Mouse (Mus musculus): ENCODE measurements around the gene Lamb2. TPM values are rescaled to one million over a fixed set of nuclear protein-coding genes. Genes with fewer than 3 reads are reported as not detected.
A peak's percentile ranks its signal among the peaks of the same experiment; 100 is the strongest.

Lamb2 gene
- polyA plus RNA-seq, 2 experiments, result 4.3 to 8.3 TPM

GRCm38 (mm10) chr9:108490559-108491285 lies 11.2 kb downstream of the Lamb2 start, which contains the start of gene Usp19:
Gene Usp19, plus strand, starts transcription at chr9:108490602.
- peak; percentile 91 for ATAC-seq (ENCODE audit: insufficient read depth)
- Histone ChIP-seq H3K4me2 (ENCODE audit: low read depth) (peak within 1 kb of the TSS; percentile 90), H3K9ac (replicated peaks) (peak within 1 kb of the TSS; percentile 86), H3K4me3 (ENCODE audit: insufficient read depth in 1 of 2, low read depth in 2 of 2, low read length in 2 of 2) (peak within 1 kb of the TSS; percentile 77 to 82), H3K4me1 (replicated peaks; ENCODE audit: control insufficient read depth in 2 of 2, insufficient read depth in 2 of 2, low read length in 1 of 2) (peaks cover 7 to 8% of the 10 kb centered on the region in 2 experiments), H3K27me3 (ENCODE audit: control insufficient read depth, insufficient read depth, low read length) (no peaks in the 10 kb centered on the region), H3K9me3 (ENCODE audit: control insufficient read depth, low read length) (no peaks in the 10 kb centered on the region), H3K36me3 (replicated peaks; ENCODE audit: control insufficient read depth, insufficient read depth, low read depth) (peaks cover 34% of the 10 kb centered on the region), H3K27ac (peak within 1 kb of the TSS; percentile 82)
- TF ChIP-seq EP300 (IDR thresholded peaks at IDR 0.05; ENCODE audit: low read depth) (no peak), CTCF (IDR thresholded peaks at IDR 0.05; ENCODE audit: low read depth) (0 out of 2 replicates have a peak, but pooled peaks have one; percentile 3)
- WGBS (ENCODE audit: insufficient replicate concordance), result 1% methylated on average over 69 of the region's 69 CpGs
- peak; percentile 90 to 91 (median 91) for DNase-seq (ENCODE audit: low read depth in 3 of 3, low spot score in 3 of 3)

GRCm38 (mm10) chr9:108491286-108491580 lies 11.7 kb downstream of the Lamb2 start:
- no peak for ATAC-seq (ENCODE audit: insufficient read depth)
- Histone ChIP-seq H3K27me3 (ENCODE audit: control insufficient read depth, insufficient read depth, low read length) (no peaks in the 10 kb centered on the region), H3K27ac (peak overlapping the region; percentile 82), H3K4me2 (ENCODE audit: low read depth) (peak overlapping the region; percentile 90), H3K36me3 (replicated peaks; ENCODE audit: control insufficient read depth, insufficient read depth, low read depth) (peaks cover 39% of the 10 kb centered on the region), H3K4me1 (replicated peaks; ENCODE audit: control insufficient read depth in 2 of 2, insufficient read depth in 2 of 2, low read length in 1 of 2) (peaks cover 7 to 8% of the 10 kb centered on the region in 2 experiments), H3K9me3 (ENCODE audit: control insufficient read depth, low read length) (no peaks in the 10 kb centered on the region), H3K9ac (replicated peaks) (peak overlapping the region; percentile 86), H3K4me3 (ENCODE audit: insufficient read depth in 1 of 2, low read depth in 2 of 2, low read length in 2 of 2) (peak overlapping the region; percentile 77 to 82)
- 3% methylated on average over 12 of the region's 12 CpGs for WGBS (ENCODE audit: insufficient replicate concordance)
- no peak for DNase-seq (ENCODE audit: low read depth in 3 of 3, low spot score in 3 of 3)
- TF ChIP-seq EP300 (IDR thresholded peaks at IDR 0.05; ENCODE audit: low read depth), result no peak
- TF ChIP-seq CTCF (IDR thresholded peaks at IDR 0.05; ENCODE audit: low read depth), result no peak

GRCm38 (mm10) chr9:108492043-108492750 lies 12.7 kb downstream of the Lamb2 start:
- Histone ChIP-seq H3K27me3 (ENCODE audit: control insufficient read depth, insufficient read depth, low read length) (no peaks in the 10 kb centered on the region), H3K4me2 (ENCODE audit: low read depth) (peak overlapping the region; percentile 90), H3K36me3 (replicated peaks; ENCODE audit: control insufficient read depth, insufficient read depth, low read depth) (peaks cover 48% of the 10 kb centered on the region), H3K27ac (peak overlapping the region; percentile 82), H3K4me3 (ENCODE audit: insufficient read depth in 1 of 2, low read depth in 2 of 2, low read length in 2 of 2) (peak overlapping the region; percentile 77 to 82), H3K9ac (replicated peaks) (peak overlapping the region; percentile 86), H3K9me3 (ENCODE audit: control insufficient read depth, low read length) (no peaks in the 10 kb centered on the region), H3K4me1 (replicated peaks; ENCODE audit: control insufficient read depth in 2 of 2, insufficient read depth in 2 of 2, low read length in 1 of 2) (peaks cover 7 to 8% of the 10 kb centered on the region in 2 experiments)
- 67% methylated on average over 16 of the region's 16 CpGs for WGBS (ENCODE audit: insufficient replicate concordance)
- TF ChIP-seq CTCF (IDR thresholded peaks at IDR 0.05; ENCODE audit: low read depth), result no peak
- no peak for ATAC-seq (ENCODE audit: insufficient read depth)
- DNase-seq (ENCODE audit: low read depth in 3 of 3, low spot score in 3 of 3), result no peak

GRCm38 (mm10) chr9:108493246-108493645 lies 13.7 kb downstream of the Lamb2 start:
- Histone ChIP-seq H3K4me2 (ENCODE audit: low read depth) (no peak overlapping the region), H3K27me3 (ENCODE audit: control insufficient read depth, insufficient read depth, low read length) (no peaks in the 10 kb centered on the region), H3K9me3 (ENCODE audit: control insufficient read depth, low read length) (no peaks in the 10 kb centered on the region), H3K9ac (replicated peaks) (no peak overlapping the region), H3K4me3 (ENCODE audit: insufficient read depth in 1 of 2, low read depth in 2 of 2, low read length in 2 of 2) (no peak overlapping the region), H3K27ac (no peak overlapping the region), H3K4me1 (replicated peaks; ENCODE audit: control insufficient read depth in 2 of 2, insufficient read depth in 2 of 2, low read length in 1 of 2) (peaks cover 7 to 8% of the 10 kb centered on the region in 2 experiments), H3K36me3 (replicated peaks; ENCODE audit: control insufficient read depth, insufficient read depth, low read depth) (peaks cover 57% of the 10 kb centered on the region)
- TF ChIP-seq CTCF (IDR thresholded peaks at IDR 0.05; ENCODE audit: low read depth), result no peak
- no peak for TF ChIP-seq EP300 (IDR thresholded peaks at IDR 0.05; ENCODE audit: low read depth)
- DNase-seq (ENCODE audit: low read depth in 3 of 3, low spot score in 3 of 3) (no peak), ATAC-seq (ENCODE audit: insufficient read depth) (no peak)
- WGBS (ENCODE audit: insufficient replicate concordance), result 90% methylated on average over 8 of the region's 8 CpGs

GRCm38 (mm10) chr9:108494146-108494825 lies 14.8 kb downstream of the Lamb2 start:
- peaks cover 68% of the 10 kb centered on the region for H3K36me3 ChIP-seq (replicated peaks; ENCODE audit: control insufficient read depth, insufficient read depth, low read depth)
- no peak overlapping the region for H3K9ac ChIP-seq (replicated peaks)
- WGBS (ENCODE audit: insufficient replicate concordance), result 90% methylated on average over 19 of the region's 19 CpGs
- no peak overlapping the region for H3K27ac ChIP-seq
- no peak overlapping the region for H3K4me2 ChIP-seq (ENCODE audit: low read depth)
- H3K4me3 ChIP-seq (ENCODE audit: insufficient read depth in 1 of 2, low read depth in 2 of 2, low read length in 2 of 2), result no peak overlapping the region
- H3K9me3 ChIP-seq (ENCODE audit: control insufficient read depth, low read length), result no peaks in the 10 kb centered on the region
- TF ChIP-seq EP300 (IDR thresholded peaks at IDR 0.05; ENCODE audit: low read depth) (no peak), CTCF (IDR thresholded peaks at IDR 0.05; ENCODE audit: low read depth) (no peak)
- ATAC-seq (ENCODE audit: insufficient read depth) (no peak), DNase-seq (ENCODE audit: low read depth in 3 of 3, low spot score in 3 of 3) (no peak)
- H3K27me3 ChIP-seq (ENCODE audit: control insufficient read depth, insufficient read depth, low read length), result no peaks in the 10 kb centered on the region
- H3K4me1 ChIP-seq (replicated peaks; ENCODE audit: control insufficient read depth in 2 of 2, insufficient read depth in 2 of 2, low read length in 1 of 2), result peaks cover 7 to 8% of the 10 kb centered on the region in 2 experiments
